In the genomic region with DNA sequence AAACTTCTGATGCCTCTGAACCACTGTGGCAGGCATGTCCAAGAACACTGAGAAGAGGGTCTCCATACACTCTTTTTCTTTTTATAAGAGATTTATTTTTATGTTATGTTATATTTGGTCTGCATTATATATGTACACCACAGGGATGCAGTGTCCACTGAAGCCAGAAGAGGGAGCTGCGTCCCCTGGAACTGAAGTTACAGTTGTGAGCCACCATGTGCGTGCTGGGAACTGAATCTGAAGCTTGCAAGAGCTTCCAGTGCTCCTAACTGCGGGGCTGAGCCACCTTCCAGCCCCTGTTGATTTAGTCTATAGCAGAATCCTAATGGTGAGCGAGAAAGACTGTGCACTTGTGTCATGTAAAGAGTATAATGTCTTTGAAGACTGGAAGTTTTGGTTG, we compare ENCODE assay signal across 17 mouse cellular contexts.
"Had no signal": no experiment of that assay in that cellular context is flagged by ENCODE, and none has a peak within 500 bp of the region (broad histone marks: within the 10 kb centered on the region; RNA-seq: fewer than 3 reads in every experiment).

No protein-coding gene starts in this region.

- H3K4me2 ChIP-seq: limb, embryonic 12.5 days; liver, embryonic 13.5 days; midbrain, embryonic 12.5 days; neural tube, embryonic 15.5 days had no signal

- ATAC-seq: midbrain, embryonic 16.5 days had no signal

- H3K9ac ChIP-seq: limb, embryonic 12.5 days; liver, embryonic 13.5 days; midbrain, embryonic 12.5 days; neural tube, embryonic 15.5 days had no signal

- H3K4me3 ChIP-seq: left cerebral cortex, adult 2 months; limb, embryonic 12.5 days; liver, embryonic 13.5 days; megakaryocyte, embryonic 14.5 days; midbrain, embryonic 12.5 days; neural tube, embryonic 15.5 days had no signal

- H3K27me3 ChIP-seq: limb, embryonic 12.5 days; liver, embryonic 13.5 days; megakaryocyte, embryonic 14.5 days; midbrain, embryonic 12.5 days; neural tube, embryonic 15.5 days had no signal

- H3K9me3 ChIP-seq: limb, embryonic 12.5 days; liver, embryonic 13.5 days; midbrain, embryonic 12.5 days; neural tube, embryonic 15.5 days had no signal

- H3K27ac ChIP-seq: left cerebral cortex, adult 2 months; limb, embryonic 12.5 days; liver, embryonic 13.5 days; macrophage; midbrain, embryonic 12.5 days; neural tube, embryonic 15.5 days had no signal

- H3K36me3 ChIP-seq: limb, embryonic 12.5 days; liver, embryonic 13.5 days; midbrain, embryonic 12.5 days; neural tube, embryonic 15.5 days had no signal

- H3K4me1 ChIP-seq: limb, embryonic 12.5 days; liver, embryonic 13.5 days; megakaryocyte, embryonic 14.5 days; midbrain, embryonic 12.5 days; neural tube, embryonic 15.5 days had no signal

- DNase-seq: kidney, adult 18-20 months; kidney, postnatal 10 days; liver; liver, embryonic 13.5 days; lung, adult 2 months; lung, postnatal 14 days; right cerebral cortex, adult 18-20 months; right cerebral cortex, postnatal 25 days; thymus, adult 2 months; thymus, postnatal 36 days had no signal
